Mouse (Mus musculus) heart, adult 8-10 months (tissue): ENCODE measurements around the gene Tpst2. TPM values are rescaled to one million over a fixed set of nuclear protein-coding genes. Genes with fewer than 3 reads are reported as not detected.

Experiments used
- DNase-seq: peaks from one replicate; pipeline ENCODE4 v3.0.0; 2022; ENCODE audit warnings: low spot score
- total RNA-seq, 4 experiments: library from RNA; stranded (reverse); gene quantifications; 2 replicates each; pipeline ENCODE4 v1.2.4; 2022

Gene Tpst2
- total RNA-seq, 4 experiments from 2014 or later: 32.2 to 47.1 (median 37.1) TPM

- peak; percentile 77 for DNase-seq
Measured at GRCm38 (mm10) chr5:112255426-112255825, 21.1 kb upstream of the Tpst2 start, which contains the start of gene Crybb1. TSS of gene Crybb1 (plus strand) at chr5:112255815.

- DNase-seq: no peak
Measured at GRCm38 (mm10) chr5:112256457-112256856, 20.0 kb upstream of the Tpst2 start.

- DNase-seq: no peak
Measured at GRCm38 (mm10) chr5:112257896-112258295, 18.6 kb upstream of the Tpst2 start.

- DNase-seq: no peak
Measured at GRCm38 (mm10) chr5:112259862-112260650, 16.4 kb upstream of the Tpst2 start.

GRCm38 (mm10) chr5:112260818-112261217 lies 15.7 kb upstream of the Tpst2 start:
- DNase-seq: no peak

- DNase-seq: no peak
Measured at GRCm38 (mm10) chr5:112264099-112264498, 12.4 kb upstream of the Tpst2 start.

- no peak for DNase-seq
Measured at GRCm38 (mm10) chr5:112265110-112265509, 11.4 kb upstream of the Tpst2 start.

GRCm38 (mm10) chr5:112265515-112265914 lies 11.0 kb upstream of the Tpst2 start:
- no peak for DNase-seq

- no peak for DNase-seq
Measured at GRCm38 (mm10) chr5:112266011-112266777, 10.3 kb upstream of the Tpst2 start.

- no peak for DNase-seq
Measured at GRCm38 (mm10) chr5:112270764-112271541, 5.5 kb upstream of the Tpst2 start.

- no peak for DNase-seq
Measured at GRCm38 (mm10) chr5:112272934-112273333, 3.6 kb upstream of the Tpst2 start.

- no peak for DNase-seq
Measured at GRCm38 (mm10) chr5:112273746-112274463, 2.6 kb upstream of the Tpst2 start.

- no peak for DNase-seq
Measured at GRCm38 (mm10) chr5:112275021-112275804, 1.3 kb upstream of the Tpst2 start.

- DNase-seq: no peak
Measured at GRCm38 (mm10) chr5:112276907-112277348, 437 bp downstream of the Tpst2 start.

- DNase-seq: no peak
Measured at GRCm38 (mm10) chr5:112277906-112278470, 1.5 kb downstream of the Tpst2 start.

GRCm38 (mm10) chr5:112279181-112280021 lies 2.9 kb downstream of the Tpst2 start:
- peak; percentile 52 for DNase-seq

- peak; percentile 58 for DNase-seq
Measured at GRCm38 (mm10) chr5:112280151-112280550, 3.7 kb downstream of the Tpst2 start.

- DNase-seq: no peak
Measured at GRCm38 (mm10) chr5:112280863-112281660, 4.6 kb downstream of the Tpst2 start.
